Mouse (Mus musculus) brain, embryonic 18.5 days (tissue): ENCODE measurements around the gene Grip2.
A peak's percentile ranks its signal among the peaks of the same experiment; 100 is the strongest.

Experiments used
- DNase-seq: peaks from one replicate; pipeline ENCODE4 v3.0.0-alpha.2; 2012; ENCODE audit warnings: low read depth, low spot score

Gene Grip2

GRCm38 (mm10) chr6:91827016-91827570 is at the start of gene Grip2:
TSS of gene Grip2 (minus strand) at chr6:91827250.
- no peak for DNase-seq

DNA sequence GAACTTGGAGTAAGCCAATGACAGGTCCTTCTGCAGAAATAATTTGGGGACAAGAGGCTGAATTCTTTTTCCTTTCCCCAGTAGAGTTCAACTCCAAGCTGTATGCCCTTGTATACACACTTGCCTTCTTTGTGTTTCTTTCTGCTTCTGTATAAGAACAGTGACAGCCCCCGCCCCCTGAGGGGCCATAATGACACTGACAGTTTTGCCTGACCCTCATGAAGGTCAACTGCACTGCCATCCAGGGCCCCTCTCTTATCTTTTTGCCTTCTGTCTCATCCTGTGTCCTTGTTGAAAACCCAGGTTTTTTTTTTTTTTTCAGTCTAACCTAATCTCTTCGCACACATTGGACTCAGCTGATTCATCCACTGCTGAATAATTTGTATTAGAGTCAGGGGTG is 45.7 kb upstream of the Grip2 start:
- DNase-seq, result no peak

DNA sequence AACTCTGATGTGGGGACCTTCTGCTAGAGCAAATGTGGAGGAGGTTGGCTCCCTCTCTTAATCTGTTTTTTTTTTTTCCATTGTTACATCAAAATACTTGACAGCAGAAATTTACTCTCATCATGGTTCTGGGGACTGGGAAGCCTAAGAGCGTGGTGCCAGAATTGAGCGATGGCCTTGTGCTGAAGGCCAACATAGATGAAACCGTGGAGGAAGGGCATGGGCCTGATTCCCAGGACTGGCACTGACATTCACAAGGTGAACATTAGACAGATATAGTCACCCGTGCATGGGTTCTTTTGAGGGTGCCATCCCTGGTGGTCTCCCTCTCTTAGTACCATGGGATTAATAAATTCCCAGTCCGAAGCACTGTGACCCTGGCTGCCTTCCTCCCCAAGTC is 41.0 kb upstream of the Grip2 start:
- DNase-seq, result no peak

DNA sequence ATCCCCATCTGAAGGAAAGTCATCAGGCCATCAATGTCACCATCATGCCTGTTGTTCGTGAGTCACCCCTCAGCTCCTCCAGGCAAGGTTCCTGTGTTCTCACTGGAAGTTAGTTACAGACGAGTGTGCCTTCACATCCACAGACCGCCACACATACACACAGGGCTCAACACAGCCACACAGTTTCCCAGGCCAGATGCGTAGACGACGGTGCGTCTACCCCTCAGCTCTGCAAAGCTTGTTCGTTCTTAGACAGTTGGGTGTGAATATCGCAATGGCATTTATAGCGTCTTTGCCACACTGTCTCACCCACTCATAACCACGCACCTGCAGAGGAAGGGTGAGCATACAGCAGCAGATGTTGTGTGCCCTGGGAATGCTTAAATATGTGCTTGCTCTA is 38.6 kb upstream of the Grip2 start:
- no peak for DNase-seq

GRCm38 (mm10) chr6:91864595-91864994 is 37.5 kb upstream of the Grip2 start:
- DNase-seq, result no peak

DNA sequence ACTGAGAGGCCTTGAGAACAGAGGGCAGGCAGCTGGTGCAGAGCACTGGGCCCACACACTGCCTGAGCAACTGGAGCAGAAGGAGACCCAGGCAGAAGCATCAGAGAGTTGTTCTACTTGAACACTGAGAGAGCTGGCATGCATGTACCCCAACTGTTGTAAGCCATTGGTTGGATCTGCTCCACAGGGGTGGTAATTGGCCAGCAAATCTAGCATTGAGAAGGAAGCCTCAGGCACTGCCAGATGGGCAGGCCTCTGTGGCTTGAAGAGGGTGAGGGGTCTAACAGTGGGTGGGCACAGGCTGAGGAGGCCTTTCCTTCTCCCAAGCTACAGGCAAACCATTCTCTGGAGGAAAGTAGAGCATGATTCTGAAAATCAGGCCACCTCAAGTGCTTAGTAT is 35.8 kb upstream of the Grip2 start:
- DNase-seq, result no peak

DNA sequence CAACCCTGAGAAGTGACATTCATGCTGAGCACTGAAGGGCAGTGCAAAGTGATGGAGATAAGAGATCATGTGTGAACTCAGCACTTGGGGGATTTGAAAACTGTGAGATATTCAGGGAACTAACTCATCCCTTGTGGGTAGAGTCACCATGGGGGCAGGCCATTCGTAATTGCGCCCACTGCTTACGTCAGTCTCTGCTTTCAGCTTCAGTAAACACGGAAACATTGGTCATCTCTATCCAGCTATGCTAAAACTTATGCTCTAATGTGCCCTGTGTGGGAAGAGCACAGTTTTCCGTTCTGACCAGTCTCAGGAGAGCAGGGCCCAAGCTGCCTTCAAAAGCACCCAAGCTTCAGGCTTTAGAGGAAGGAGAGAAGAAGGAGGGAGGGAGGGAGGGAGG is 31.3 kb upstream of the Grip2 start:
- no peak for DNase-seq

- DNase-seq, result no peak
These were observed 25.5 kb upstream of the Grip2 start for GRCm38 (mm10) chr6:91852550-91852949.

- DNase-seq, result no peak
These were observed 16.6 kb upstream of the Grip2 start for GRCm38 (mm10) chr6:91843628-91844153.

DNA sequence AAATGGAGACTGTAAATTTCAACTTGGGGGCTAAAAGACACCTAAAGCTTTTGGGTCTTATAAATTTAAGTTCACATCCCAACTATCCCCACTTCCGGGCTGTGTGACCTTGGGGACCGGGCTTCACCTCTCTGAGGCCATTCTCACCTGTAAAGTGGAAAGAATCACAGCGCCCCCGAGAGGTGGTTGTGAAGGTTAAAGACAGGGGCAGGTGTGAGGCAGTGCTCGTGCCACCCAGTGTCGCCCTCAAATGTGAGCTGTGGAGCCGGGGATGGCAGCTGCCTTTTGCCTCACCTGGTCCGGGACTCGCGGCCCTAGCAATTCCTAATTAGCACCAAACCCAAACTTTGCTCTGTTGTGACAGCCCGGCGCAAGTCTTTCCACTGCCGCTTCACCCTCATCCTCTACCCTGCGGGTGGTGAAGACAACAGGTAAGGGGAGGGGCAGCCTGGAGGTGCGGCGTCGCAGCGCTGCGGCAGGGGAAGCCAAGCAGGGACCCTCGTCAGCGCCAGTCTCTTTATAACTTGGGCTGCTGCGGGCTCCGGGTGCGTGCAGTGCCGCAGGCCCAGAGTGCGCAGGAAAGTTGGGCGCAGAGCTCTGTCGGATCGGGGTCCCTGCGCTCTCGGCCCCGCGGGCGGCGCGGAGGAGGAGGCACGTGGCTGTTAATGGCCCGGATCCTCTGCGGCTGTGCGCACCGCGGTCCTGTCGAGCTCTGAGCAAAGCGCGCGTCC is 16.0 kb upstream of the Grip2 start:
- DNase-seq, result no peak

DNA sequence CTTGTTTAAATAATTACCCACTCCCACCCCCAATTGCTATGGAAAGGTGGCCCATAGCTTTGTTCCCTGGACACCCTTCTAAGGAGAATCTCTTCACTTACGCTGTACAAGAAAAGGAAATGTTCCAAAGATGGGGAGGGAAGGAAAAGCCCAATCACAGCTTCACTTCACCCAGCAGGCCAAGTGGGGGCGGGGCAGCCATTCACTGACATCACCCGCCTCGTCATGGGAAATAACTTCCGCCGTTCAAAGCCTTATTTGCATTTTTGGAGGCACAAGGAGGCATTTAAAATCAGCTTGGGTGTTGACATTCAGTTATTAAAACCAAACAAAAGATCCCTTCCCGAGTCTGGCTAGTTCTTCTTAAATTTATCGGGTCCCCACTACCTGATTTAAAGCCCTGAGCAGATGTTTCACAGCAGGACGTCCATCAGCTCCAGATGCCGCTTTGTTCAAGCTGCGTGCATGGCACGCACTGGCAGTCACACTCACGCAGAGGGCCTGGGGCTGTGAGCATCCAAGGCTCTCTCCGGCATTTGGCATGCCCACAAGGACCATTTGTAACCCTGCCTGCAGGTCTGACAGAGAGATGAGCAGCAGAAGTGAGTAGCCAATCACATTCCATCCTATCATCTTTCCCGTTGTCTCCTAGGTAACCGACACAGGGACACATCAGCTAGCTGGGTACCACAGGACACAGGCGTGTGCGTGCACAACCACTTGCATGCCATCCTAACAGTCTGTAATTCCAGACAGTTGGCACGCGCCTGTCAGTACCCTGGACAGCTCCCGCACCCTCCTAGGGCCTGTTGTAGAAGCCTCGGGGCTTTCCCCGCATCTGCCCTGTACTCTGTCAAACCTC is 12.2 kb upstream of the Grip2 start:
- DNase-seq, result peak; percentile 75

DNA sequence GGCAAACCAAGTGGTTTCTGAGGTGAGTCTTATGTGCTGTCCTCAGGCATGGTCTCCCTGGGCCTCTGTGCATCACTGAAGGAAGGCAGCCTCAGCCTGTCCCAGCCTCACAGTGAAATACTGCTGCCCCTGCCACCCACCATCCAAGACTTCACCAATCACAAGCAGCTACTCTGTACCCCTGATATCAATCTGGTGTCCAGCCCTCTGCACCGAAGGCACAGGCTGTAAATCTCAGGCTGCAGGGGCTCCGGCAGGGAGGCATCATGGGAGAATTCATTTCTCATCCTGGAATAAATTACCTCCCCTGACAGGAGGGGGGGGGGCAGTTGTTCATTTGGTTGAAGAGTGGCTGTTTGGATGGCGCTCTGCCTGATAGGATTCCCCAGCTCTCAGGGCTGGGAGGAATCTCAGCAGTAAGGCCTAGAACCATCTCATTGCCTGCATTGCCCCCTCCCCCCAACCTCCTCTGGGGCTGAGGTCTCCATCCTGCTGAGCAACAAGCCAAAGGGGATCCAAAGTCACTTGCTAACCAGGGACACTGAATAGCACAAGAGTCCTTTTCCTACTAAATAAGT is 5.9 kb upstream of the Grip2 start:
- no peak for DNase-seq

- DNase-seq, result no peak
These were observed 876 bp upstream of the Grip2 start for GRCm38 (mm10) chr6:91827926-91828325.

- DNase-seq, result no peak
These were observed 8.8 kb downstream of the Grip2 start for GRCm38 (mm10) chr6:91818271-91818670.

- no peak for DNase-seq
These were observed 11.1 kb downstream of the Grip2 start for GRCm38 (mm10) chr6:91815976-91816375.

GRCm38 (mm10) chr6:91813611-91814010 is 13.4 kb downstream of the Grip2 start:
- no peak for DNase-seq

DNA sequence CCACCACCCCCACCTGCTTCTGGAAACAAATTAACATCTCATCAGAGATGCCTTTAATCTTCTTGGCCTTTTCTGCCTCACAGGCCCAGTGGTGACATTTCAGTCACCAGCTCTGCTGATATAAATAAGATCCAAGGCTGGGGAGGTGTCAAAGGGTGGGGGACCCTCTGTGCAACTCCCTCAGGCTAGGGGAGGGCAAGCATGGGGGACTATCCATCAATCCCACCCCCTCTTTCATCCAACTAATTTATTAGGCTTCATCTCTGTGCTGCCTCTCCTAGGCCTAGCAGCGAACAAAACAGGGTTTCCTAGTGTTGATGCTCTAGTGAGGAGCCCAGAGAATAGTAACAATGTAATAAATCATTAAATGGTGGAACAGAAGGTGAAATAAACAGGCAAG is 17.0 kb downstream of the Grip2 start:
- no peak for DNase-seq

DNA sequence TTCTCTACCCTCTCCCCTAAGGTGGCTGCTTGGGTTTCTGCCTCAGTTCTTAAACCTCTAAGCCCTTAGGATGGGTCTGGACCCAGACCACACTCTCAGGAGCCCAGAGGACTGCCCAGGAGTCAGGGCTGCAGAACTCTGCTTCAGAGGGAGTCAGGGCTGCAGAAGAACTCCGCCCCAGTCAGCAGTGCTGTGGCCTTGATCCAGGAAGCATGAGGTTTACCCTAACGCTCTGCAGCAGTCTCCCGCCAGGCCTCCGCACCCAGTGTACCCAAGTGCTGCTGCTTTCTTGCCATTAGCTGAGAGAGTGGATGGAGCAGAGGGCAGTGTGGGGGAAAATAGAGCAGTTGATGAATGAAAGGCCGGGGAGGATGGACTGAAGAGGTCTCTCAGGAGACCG is 19.0 kb downstream of the Grip2 start:
- DNase-seq, result no peak

DNA sequence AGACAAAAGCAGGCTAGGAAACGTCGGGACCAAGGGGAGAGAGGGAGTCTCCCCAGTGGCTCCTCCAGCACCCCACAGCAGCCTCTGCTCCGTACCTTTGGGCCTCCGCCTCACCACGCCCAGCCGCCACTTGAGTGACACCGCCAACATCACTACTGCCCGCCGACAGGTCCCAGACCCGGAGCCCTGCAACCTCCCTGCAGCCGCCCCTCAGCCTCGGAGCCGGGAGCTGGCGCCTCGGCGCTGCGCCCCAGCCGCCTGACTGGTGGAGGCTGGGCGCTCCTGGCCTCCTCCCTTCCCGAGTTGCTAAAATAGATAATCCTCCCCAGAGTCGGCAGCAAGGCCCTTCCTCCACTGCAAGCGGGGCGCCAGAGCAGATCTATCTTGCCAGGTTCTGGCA is 19.9 kb downstream of the Grip2 start:
- DNase-seq, result no peak

DNA sequence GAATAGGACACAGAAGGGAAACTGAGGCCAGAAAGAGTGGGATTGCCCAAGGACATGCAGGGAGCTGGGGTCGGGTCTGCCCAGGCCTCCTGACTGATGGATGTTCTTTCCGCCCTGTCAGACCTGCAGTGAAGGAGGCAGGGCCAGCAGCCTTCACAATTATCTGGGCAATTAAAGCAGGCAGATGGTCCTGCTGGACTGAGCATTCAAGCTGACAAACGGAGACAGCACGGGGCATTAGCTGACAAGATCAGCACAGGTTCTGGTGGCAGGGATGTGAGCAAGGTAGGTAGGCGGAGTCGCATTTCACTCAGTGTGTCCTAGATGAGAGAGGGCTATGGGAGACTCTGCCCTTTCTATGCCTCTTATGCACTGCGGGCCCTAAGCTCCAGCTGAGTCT is 22.9 kb downstream of the Grip2 start:
- DNase-seq, result no peak

DNA sequence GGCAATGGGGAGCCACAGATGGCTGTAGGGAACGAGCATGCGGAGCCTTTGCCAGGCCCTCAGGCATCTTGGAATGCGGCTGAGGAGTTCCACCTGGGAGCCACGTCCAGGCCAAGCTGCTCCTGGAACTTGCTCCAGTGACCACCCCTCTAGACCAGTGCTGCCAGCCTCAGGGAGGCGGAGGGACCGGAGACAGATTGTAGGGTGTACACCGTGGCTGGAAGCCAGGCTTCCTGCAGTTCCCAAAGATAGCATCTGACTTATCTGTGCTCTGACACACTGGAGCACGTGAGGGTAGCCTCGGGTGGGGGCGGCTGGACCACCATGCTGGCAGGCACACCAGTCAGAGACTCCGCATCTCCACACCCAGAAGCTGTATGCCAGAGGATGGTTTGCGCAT is 28.6 kb downstream of the Grip2 start:
- DNase-seq, result no peak

- DNase-seq, result no peak
These were observed 30.3 kb downstream of the Grip2 start for GRCm38 (mm10) chr6:91796736-91797135.
